Mouse (Mus musculus): ENCODE results near the gene Man2b1. TPM values are rescaled to one million over a fixed set of nuclear protein-coding genes. Genes with fewer than 3 reads are reported as not detected.
"Not testable (repeated sequence)": the region's sequence is repeated elsewhere in the genome, so short reads cannot be mapped to it uniquely, and the experiment has no call there.

The Man2b1 gene
- total RNA-seq, 4 experiments from 2014 or later = 33.4 to 98.9 (median 68.8) TPM

GRCm38 (mm10) chr8:85119052-85119981 lies 36.2 kb downstream of the Man2b1 start:
- DNase-seq (ENCODE audit: low spot score in 2 of 2) = peak; percentile 61 to 80

GRCm38 (mm10) chr8:85120251-85120650 lies 37.2 kb downstream of the Man2b1 start:
- not testable (repeated sequence) for DNase-seq (ENCODE audit: low spot score in 2 of 2)

- DNase-seq (ENCODE audit: low spot score in 2 of 2) = no peak
These were observed 39.9 kb downstream of the Man2b1 start, which contains the start of gene Zfp791 for GRCm38 (mm10) chr8:85122995-85123394. Gene Zfp791, minus strand, starts transcription at chr8:85123095.

GRCm38 (mm10) chr8:85123691-85124090 lies 40.6 kb downstream of the Man2b1 start:
- no peak for DNase-seq (ENCODE audit: low spot score in 2 of 2)

GRCm38 (mm10) chr8:85132335-85132734 lies 49.3 kb downstream of the Man2b1 start:
- DNase-seq (ENCODE audit: low spot score in 2 of 2) = no peak

- not testable (repeated sequence) for DNase-seq (ENCODE audit: low spot score in 2 of 2)
These were observed 52.6 kb downstream of the Man2b1 start for GRCm38 (mm10) chr8:85135690-85136089.

GRCm38 (mm10) chr8:85142516-85142915 lies 59.4 kb downstream of the Man2b1 start:
- DNase-seq (ENCODE audit: low spot score in 2 of 2) = no peak

Small RNAs within 50 kb of the gene (microRNA-seq; reads per million reads assigned to microRNA genes)
- gene Gm23388 (0 to 0.76 reads per million in 2 experiments), gene Mir7070 (4.5 reads per million in 2 experiments)

Other genes with a start within 250 kb of the Man2b1 start
- 10 to 100 TPM; 66.4 to 76.2 (median 70.5) TPM for gene Rad23a, start 242.6 kb upstream of the Man2b1 start, total RNA-seq (2022)
- 100 to 1,000 TPM; 399 to 630 (median 506) TPM for gene Calr, start 236.3 kb upstream of the Man2b1 start, total RNA-seq (2022)
- 10 to 100 TPM; 47.2 to 54.8 (median 52.9) TPM for gene Farsa, start 226.3 kb upstream of the Man2b1 start, total RNA-seq (2022)
- gene Syce2, start 211.2 kb upstream of the Man2b1 start, total RNA-seq (2022) = 10 to 100 TPM; 13.0 to 18.4 (median 14.5) TPM
- 10 to 100 TPM; 38.7 to 46.2 (median 40.4) TPM for gene Gcdh, start 189.3 kb upstream of the Man2b1 start, total RNA-seq (2022)
- gene Klf1, start 181.3 kb upstream of the Man2b1 start, total RNA-seq (2022) = under 1 TPM in 2 of 4 experiments, not detected in 2; 0.21 to 0.31 TPM
- gene Dnase2a, start 174.7 kb upstream of the Man2b1 start, total RNA-seq (2022) = 10 to 100 TPM in 2 of 4 experiments, 1 to 10 TPM in 2; 4.4 to 18.9 (median 9.2) TPM
- 10 to 100 TPM; 77.3 to 83.2 (median 80.8) TPM for gene Mast1, start 145.9 kb upstream of the Man2b1 start, total RNA-seq (2022)
- 1 to 10 TPM; 1.5 to 2.5 (median 1.7) TPM for gene Rtbdn, start 136.3 kb upstream of the Man2b1 start, total RNA-seq (2022)
- gene Gm49661, start 113.8 kb upstream of the Man2b1 start, total RNA-seq (2022) = not detected
- gene Prdx2, start 113.7 kb upstream of the Man2b1 start, total RNA-seq (2022) = 100 to 1,000 TPM; 328 to 367 (median 342) TPM
- 10 to 100 TPM; 36.2 to 46.2 (median 41.2) TPM for gene Rnaseh2a, start 113.5 kb upstream of the Man2b1 start, total RNA-seq (2022)
- gene Junb, start 104.6 kb upstream of the Man2b1 start, total RNA-seq (2022) = 10 to 100 TPM; 61.1 to 79.5 (median 75.6) TPM
- 10 to 100 TPM; 10.9 to 11.6 (median 11.3) TPM for gene Hook2, start 92.7 kb upstream of the Man2b1 start, total RNA-seq (2022)
- gene Best2, start 68.7 kb upstream of the Man2b1 start, total RNA-seq (2022) = not detected
- 100 to 1,000 TPM; 118 to 124 (median 122) TPM for gene Asna1, start 58.0 kb upstream of the Man2b1 start, total RNA-seq (2022)
- gene Trir, start 56.4 kb upstream of the Man2b1 start, total RNA-seq (2022) = 100 to 1,000 TPM; 105 to 121 (median 116) TPM
- gene Tnpo2, start 46.4 kb upstream of the Man2b1 start, total RNA-seq (2022) = 100 to 1,000 TPM; 146 to 188 (median 162) TPM
- gene Fbxw9, start 23.2 kb upstream of the Man2b1 start, total RNA-seq (2022) = 10 to 100 TPM; 18.1 to 24.4 (median 23.6) TPM
- gene Gm5741, start 15.3 kb upstream of the Man2b1 start, total RNA-seq (2022) = not detected
- gene Dhps, start 11.5 kb upstream of the Man2b1 start, total RNA-seq (2022) = 10 to 100 TPM; 57.7 to 62.2 (median 59.1) TPM
- gene Wdr83os, start 2.5 kb upstream of the Man2b1 start, total RNA-seq (2022) = 10 to 100 TPM; 58.3 to 64.3 (median 61.7) TPM
- gene Wdr83, start 2.0 kb upstream of the Man2b1 start, total RNA-seq (2022) = 10 to 100 TPM; 20.1 to 32.5 (median 26.4) TPM
- gene Zfp791, start 39.8 kb downstream of the Man2b1 start, total RNA-seq (2022) = 1 to 10 TPM; 6.1 to 8.9 (median 8.5) TPM
- not detected for gene Cks1brt, start 68.7 kb downstream of the Man2b1 start, total RNA-seq (2022)
- not detected for gene Olfr371, start 142.7 kb downstream of the Man2b1 start, total RNA-seq (2022)
- gene Orc6, start 216.4 kb downstream of the Man2b1 start, total RNA-seq (2022) = 10 to 100 TPM; 27.0 to 30.3 (median 29.1) TPM
- gene Vps35, start 216.5 kb downstream of the Man2b1 start, total RNA-seq (2022) = 100 to 1,000 TPM; 121 to 138 (median 129) TPM

Measured in layer of hippocampus, adult 8-10 months (tissue).